Mouse (Mus musculus) lung, postnatal 0 days (tissue): ENCODE results near the gene Snrpd3.
"Not testable (repeated sequence)": the region's sequence is repeated elsewhere in the genome, so short reads cannot be mapped to it uniquely, and the experiment has no call there.

ENCODE experiments used
- CTCF ChIP-seq: IDR thresholded peaks from 2 replicates; pipeline ENCODE4 v1.5.1; 2016; ENCODE audit warnings: antibody characterized with exemption, mild to moderate bottlenecking
- EP300 ChIP-seq: IDR thresholded peaks from 2 replicates; pipeline ENCODE4 v1.6.1; 2016; ENCODE audit warnings: antibody characterized with exemption, mild to moderate bottlenecking, control low read depth

- not testable (repeated sequence) for TF ChIP-seq CTCF, EP300
Measured at GRCm38 (mm10) chr10:75525450-75525849, 8.1 kb downstream of the Snrpd3 start.
